Mouse (Mus musculus) ES-E14 (cell line): ENCODE results near the gene Fam178b. TPM values are rescaled to one million over a fixed set of nuclear protein-coding genes. Genes with fewer than 3 reads are reported as not detected.
A peak's percentile ranks its signal among the peaks of the same experiment; 100 is the strongest.

ENCODE experiments used
- DNase-seq: peaks from one replicate; pipeline ENCODE4 v3.0.0-alpha.2; 2013; ENCODE audit warnings: low read depth, low spot score
- H3K27ac ChIP-seq: 2 replicates; pipeline ENCODE4 v1.5.1; 2012; ENCODE audit warnings: low read depth, mild to moderate bottlenecking, low read length, moderate library complexity, mixed read lengths; ENCODE audit not compliant: poor library complexity, insufficient read depth, severe bottlenecking
- H3K36me3 ChIP-seq: 2 replicates; pipeline ENCODE4 v1.6.1; 2012; ENCODE audit warnings: mild to moderate bottlenecking, low read length, moderate library complexity, mixed read lengths; ENCODE audit not compliant: control insufficient read depth, poor library complexity, insufficient read depth, severe bottlenecking
- H3K4me1 ChIP-seq, 2 experiments: fragments of 150-350 bp in 1 of 2; sonication (generic) in 1 of 2; 2 replicates each; pipeline ENCODE4 v1.6.1; 2012; ENCODE audit warnings: low read length in 2 of 2, mild to moderate bottlenecking in 1 of 2, mixed read lengths in 1 of 2; ENCODE audit not compliant: control insufficient read depth in 2 of 2, insufficient read depth in 2 of 2, poor library complexity in 1 of 2
- H3K4me3 ChIP-seq, 2 experiments: fragments of 150-350 bp in 1 of 2; sonication (generic) in 1 of 2; 2 replicates each; pipeline ENCODE4 v1.5.1; 2012; ENCODE audit warnings: low read length in 2 of 2, low read depth in 1 of 2, mild to moderate bottlenecking in 1 of 2, mixed read lengths in 1 of 2; ENCODE audit not compliant: insufficient read depth in 1 of 2, poor library complexity in 1 of 2, severe bottlenecking in 1 of 2
- H3K9ac ChIP-seq: 2 replicates; pipeline ENCODE4 v1.6.1; 2012; ENCODE audit warnings: low read depth, mild to moderate bottlenecking, low read length, mixed read lengths; ENCODE audit not compliant: poor library complexity, insufficient read depth, severe bottlenecking
- H3K9me3 ChIP-seq: fragments of 150-350 bp; sonication (generic); 2 replicates; pipeline ENCODE4 v1.6.1; 2012; ENCODE audit warnings: low read depth, mild to moderate bottlenecking, low read length; ENCODE audit not compliant: control insufficient read depth, insufficient read depth
- CHD2 ChIP-seq: IDR thresholded peaks from 2 replicates; pipeline ENCODE4 v1.6.1; 2014; ENCODE audit warnings: mild to moderate bottlenecking, low read depth, low read length, inconsistent platforms
- HCFC1 ChIP-seq: IDR thresholded peaks from 2 replicates; pipeline ENCODE4 v1.6.1; 2012; ENCODE audit warnings: low read length, inconsistent platforms, borderline replicate concordance; ENCODE audit not compliant: insufficient read depth
- MAFK ChIP-seq: IDR thresholded peaks from 2 replicates; pipeline ENCODE4 v1.6.1; 2014; ENCODE audit warnings: mild to moderate bottlenecking, low read depth, low read length, inconsistent platforms; ENCODE audit not compliant: insufficient read depth
- ZC3H11A ChIP-seq: IDR thresholded peaks from 2 replicates; pipeline ENCODE4 v1.6.1; 2012; ENCODE audit warnings: low read depth, mild to moderate bottlenecking, inconsistent platforms, low read length, borderline replicate concordance
- ZNF384 ChIP-seq: IDR thresholded peaks from 2 replicates; pipeline ENCODE4 v1.6.1; 2012; ENCODE audit warnings: low read depth, low read length, inconsistent platforms
- in situ Hi-C, 2 experiments: fragments of 600-800 bp; cut with MboI; formaldehyde crosslinking; loops; one replicate each; pipeline ENCODE4 v1.15.1; 2025; ENCODE audit warnings: low sequenced_read_pairs in 2 of 2, inconsistent platforms in 1 of 2; ENCODE audit not compliant: unreplicated experiment in 2 of 2
- total RNA-seq: library from RNA; depleted of rRNA; stranded (reverse); fragments of 300-350 nt; gene quantifications from 2 replicates; pipeline ENCODE4 v1.2.3, GENCODE M21; 2012; rRNA removed

Fam178b gene
- total RNA-seq, 1 experiment, result 8.0 TPM

GRCm38 (mm10) chr1:36518259-36518658 lies 164.7 kb downstream of the Fam178b start:
- H3K9me3 ChIP-seq, result no peaks in the 10 kb centered on the region
- TF ChIP-seq ZC3H11A (no peak), ZNF384 (no peak), CHD2 (no peak), MAFK (no peak), HCFC1 (no peak)
- H3K9ac ChIP-seq, result no peak overlapping the region
- no peak for DNase-seq
- peaks cover 49% of the 10 kb centered on the region for H3K36me3 ChIP-seq
- no peak overlapping the region for H3K27ac ChIP-seq
- no peak overlapping the region for H3K4me3 ChIP-seq
- in situ Hi-C loops, result no loop called here
- H3K4me1 ChIP-seq, result peaks cover 3 to 19% of the 10 kb centered on the region in 2 experiments; a peak in 3 of 4 replicates

DNA sequence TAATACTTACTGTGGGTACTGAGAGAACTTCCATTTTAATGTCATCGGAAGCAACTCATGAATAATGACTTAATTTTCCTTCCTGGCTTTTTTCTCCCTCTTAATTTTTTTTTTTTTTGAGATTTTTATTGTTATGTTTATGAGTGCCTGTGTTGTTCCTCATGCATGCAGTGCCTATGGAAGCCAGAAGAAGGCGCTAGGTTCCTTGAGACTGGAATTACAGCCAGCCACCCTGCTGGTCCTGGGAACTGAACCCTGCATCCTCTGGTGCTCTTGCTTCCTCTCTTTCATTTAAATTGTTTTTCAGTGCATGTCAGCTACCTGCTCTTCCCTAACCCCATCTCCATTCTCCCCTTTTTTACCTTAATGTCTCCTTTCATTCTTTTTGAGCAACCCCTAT lies 169.3 kb downstream of the Fam178b start:
- in situ Hi-C loops, result no loop called here
- Histone ChIP-seq H3K4me1 (peaks cover 3 to 10% of the 10 kb centered on the region in 2 experiments; a peak in 3 of 4 replicates), H3K27ac (no peak overlapping the region), H3K4me3 (peak overlapping the region; percentile 8 to 80; a peak in 3 of 4 replicates), H3K9ac (no peak overlapping the region), H3K9me3 (no peaks in the 10 kb centered on the region), H3K36me3 (peaks cover 17% of the 10 kb centered on the region)
- peak; percentile 30; the same call in 1 of the 2 replicates for TF ChIP-seq ZC3H11A
- TF ChIP-seq ZNF384, result peak; percentile 95
- no peak for TF ChIP-seq CHD2
- DNase-seq, result peak; percentile 54

DNA sequence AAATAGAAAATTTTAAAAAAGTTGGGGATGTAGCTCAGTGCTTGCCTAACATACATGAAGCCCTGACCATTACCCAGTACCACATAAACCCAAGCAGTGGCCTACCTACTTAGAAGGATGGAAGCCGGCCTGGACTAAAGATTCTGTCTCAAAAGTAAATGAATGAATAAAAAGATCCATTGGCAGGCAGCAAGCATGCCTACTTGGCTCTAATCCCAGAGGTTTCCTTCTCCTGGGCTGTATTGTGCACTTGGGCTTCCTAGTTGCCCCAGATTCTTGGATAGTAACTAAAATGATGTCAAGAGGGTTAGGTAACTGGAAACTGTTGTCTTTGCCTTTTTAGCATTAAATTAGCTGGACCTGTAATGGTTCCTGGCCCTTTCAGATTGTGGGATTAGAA lies 169.7 kb downstream of the Fam178b start:
- no peaks in the 10 kb centered on the region for H3K9me3 ChIP-seq
- TF ChIP-seq MAFK, result no peak
- no peak for TF ChIP-seq ZNF384
- TF ChIP-seq ZC3H11A, result no peak
- peaks cover 3 to 7% of the 10 kb centered on the region in 2 experiments; a peak in 3 of 4 replicates for H3K4me1 ChIP-seq
- in situ Hi-C loops, result no loop called here
- H3K27ac ChIP-seq, result no peak overlapping the region
- DNase-seq, result no peak
- peaks cover 17% of the 10 kb centered on the region for H3K36me3 ChIP-seq
- H3K4me3 ChIP-seq, result peak overlapping the region; percentile 80 to 90
- H3K9ac ChIP-seq, result peak overlapping the region; percentile 75; the same call in 1 of the 2 replicates

DNA sequence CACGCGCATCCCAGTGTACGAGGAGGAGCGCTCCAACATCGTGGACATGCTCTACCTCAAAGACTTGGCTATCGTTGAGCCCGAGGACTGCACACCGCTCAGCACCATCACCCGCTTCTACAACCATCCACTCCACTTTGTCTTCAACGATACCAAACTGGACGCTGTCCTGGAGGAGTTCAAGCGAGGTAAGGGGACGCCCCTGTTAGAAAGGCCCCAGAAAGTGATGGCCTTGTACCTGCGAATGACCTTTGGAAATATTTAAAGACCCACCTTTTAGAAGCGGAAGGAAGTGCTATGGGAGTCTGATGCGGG lies 170.1 kb downstream of the Fam178b start:
- TF ChIP-seq MAFK (no peak), CHD2 (no peak), ZNF384 (no peak), ZC3H11A (no peak), HCFC1 (no peak)
- peaks cover 3 to 5% of the 10 kb centered on the region in 2 experiments; a peak in 3 of 4 replicates for H3K4me1 ChIP-seq
- in situ Hi-C loops, result no loop called here
- H3K9ac ChIP-seq, result peak overlapping the region; percentile 75
- peak overlapping the region; percentile 80 to 90 for H3K4me3 ChIP-seq
- DNase-seq, result no peak
- peaks cover 17% of the 10 kb centered on the region for H3K36me3 ChIP-seq
- H3K9me3 ChIP-seq, result no peaks in the 10 kb centered on the region
- no peak overlapping the region for H3K27ac ChIP-seq

Other genes starting within 250 kb of the Fam178b start
- 10.9 and 13.0 TPM in 2 replicates for gene Lman2l, start 237.9 kb downstream of the Fam178b start, total RNA-seq
- gene Cnnm4, start 211.6 kb downstream of the Fam178b start, total RNA-seq, result 10.7 and 17.9 TPM in 2 replicates
- gene Cnnm3, start 171.3 kb downstream of the Fam178b start, total RNA-seq, result 28.6 and 50.7 TPM in 2 replicates
- gene Ankrd23, start 146.3 kb downstream of the Fam178b start, total RNA-seq, result 5.0 and 5.5 TPM in 2 replicates
- gene Gm42417, start 143.8 kb downstream of the Fam178b start, total RNA-seq, result 0.21 TPM in 1 of 2 replicates, not detected in the other
- gene Ankrd39, start 135.7 kb downstream of the Fam178b start, total RNA-seq, result 11.3 and 15.7 TPM in 2 replicates
- gene Sema4c, start 124.8 kb downstream of the Fam178b start, total RNA-seq, result 9.8 and 10.0 TPM in 2 replicates
- 598 and 769 TPM in 2 replicates for gene Cox5b, start 8.3 kb upstream of the Fam178b start, total RNA-seq
- not detected in 2 replicates for gene 4933424G06Rik, start 27.0 kb upstream of the Fam178b start, total RNA-seq
- 115 and 129 TPM in 2 replicates for gene Actr1b, start 31.2 kb upstream of the Fam178b start, total RNA-seq
- gene Zap70, start 78.6 kb upstream of the Fam178b start, total RNA-seq, result 2.5 and 5.0 TPM in 2 replicates